Mouse (Mus musculus): ENCODE data around the gene Capg. TPM values are rescaled to one million over a fixed set of nuclear protein-coding genes. Genes with fewer than 3 reads are reported as not detected.

Gene Capg
- polyA plus RNA-seq, 1 experiment from 2014 or later: 24.7 TPM

- H3K27me3 ChIP-seq (replicated peaks): no peaks in the 10 kb centered on the region
- peaks cover 33% of the 10 kb centered on the region for H3K36me3 ChIP-seq
- H3K4me2 ChIP-seq: no peak overlapping the region
- H3K4me1 ChIP-seq (replicated peaks): peaks cover 6% of the 10 kb centered on the region
- H3K9ac ChIP-seq: no peak overlapping the region
- H3K27ac ChIP-seq (ENCODE audit: poor library complexity, severe bottlenecking): no peak overlapping the region
- H3K9me3 ChIP-seq (replicated peaks): no peaks in the 10 kb centered on the region
- no peak for ATAC-seq (ENCODE audit: insufficient number of reproducible peaks, low FRiP score)
- WGBS: 90% methylated on average over 10 of the region's 10 CpGs
- H3K4me3 ChIP-seq: no peak overlapping the region
These were observed 26.6 kb downstream of the Capg start for GRCm38 (mm10) chr6:72570644-72571397.

- no peaks in the 10 kb centered on the region for H3K9me3 ChIP-seq (replicated peaks)
- H3K36me3 ChIP-seq: peaks cover 38% of the 10 kb centered on the region
- 34% methylated on average over 3 of the region's 3 CpGs for WGBS
- no peak overlapping the region for H3K4me3 ChIP-seq
- H3K27ac ChIP-seq (ENCODE audit: poor library complexity, severe bottlenecking): no peak overlapping the region
- no peaks in the 10 kb centered on the region for H3K4me1 ChIP-seq (replicated peaks)
- no peak overlapping the region for H3K9ac ChIP-seq
- ATAC-seq (ENCODE audit: insufficient number of reproducible peaks, low FRiP score): no peak
- no peak overlapping the region for H3K4me2 ChIP-seq
- no peaks in the 10 kb centered on the region for H3K27me3 ChIP-seq (replicated peaks)
These were observed 27.6 kb downstream of the Capg start for GRCm38 (mm10) chr6:72571826-72572225.

- Histone ChIP-seq H3K9ac (no peak overlapping the region), H3K36me3 (peaks cover 51% of the 10 kb centered on the region), H3K27me3 (replicated peaks) (no peaks in the 10 kb centered on the region), H3K4me2 (no peak overlapping the region), H3K9me3 (replicated peaks) (no peaks in the 10 kb centered on the region), H3K27ac (ENCODE audit: poor library complexity, severe bottlenecking) (no peak overlapping the region), H3K4me1 (replicated peaks) (no peaks in the 10 kb centered on the region), H3K4me3 (no peak overlapping the region)
- no peak for ATAC-seq (ENCODE audit: insufficient number of reproducible peaks, low FRiP score)
- 88% methylated on average over 3 of the region's 3 CpGs for WGBS
These were observed 31.9 kb downstream of the Capg start for GRCm38 (mm10) chr6:72576041-72576440.

- H3K27me3 ChIP-seq (replicated peaks): no peaks in the 10 kb centered on the region
- H3K4me1 ChIP-seq (replicated peaks): no peaks in the 10 kb centered on the region
- H3K27ac ChIP-seq (ENCODE audit: poor library complexity, severe bottlenecking): no peak overlapping the region
- no peak overlapping the region for H3K4me2 ChIP-seq
- peaks cover 40% of the 10 kb centered on the region for H3K36me3 ChIP-seq
- WGBS: 74% methylated on average over 11 of the region's 11 CpGs
- H3K9ac ChIP-seq: no peak overlapping the region
- H3K9me3 ChIP-seq (replicated peaks): no peaks in the 10 kb centered on the region
- H3K4me3 ChIP-seq: no peak overlapping the region
- no peak for ATAC-seq (ENCODE audit: insufficient number of reproducible peaks, low FRiP score)
These were observed 37.6 kb downstream of the Capg start for GRCm38 (mm10) chr6:72581625-72582382.

- Histone ChIP-seq H3K9me3 (replicated peaks) (no peaks in the 10 kb centered on the region), H3K27ac (ENCODE audit: poor library complexity, severe bottlenecking) (no peak overlapping the region), H3K4me2 (no peak overlapping the region), H3K4me3 (no peak overlapping the region), H3K27me3 (replicated peaks) (no peaks in the 10 kb centered on the region), H3K9ac (no peak overlapping the region), H3K4me1 (replicated peaks) (no peaks in the 10 kb centered on the region), H3K36me3 (peaks cover 41% of the 10 kb centered on the region)
- 81% methylated on average over 4 of the region's 4 CpGs for WGBS
- no peak for ATAC-seq (ENCODE audit: insufficient number of reproducible peaks, low FRiP score)
These were observed 39.1 kb downstream of the Capg start for GRCm38 (mm10) chr6:72583211-72583839.

GRCm38 (mm10) chr6:72584154-72584553 lies 40.0 kb downstream of the Capg start:
- H3K36me3 ChIP-seq: peaks cover 34% of the 10 kb centered on the region
- no peaks in the 10 kb centered on the region for H3K9me3 ChIP-seq (replicated peaks)
- WGBS: 74% methylated on average over 11 of the region's 11 CpGs
- H3K4me3 ChIP-seq: no peak overlapping the region
- no peaks in the 10 kb centered on the region for H3K4me1 ChIP-seq (replicated peaks)
- H3K9ac ChIP-seq: no peak overlapping the region
- H3K27me3 ChIP-seq (replicated peaks): no peaks in the 10 kb centered on the region
- ATAC-seq (ENCODE audit: insufficient number of reproducible peaks, low FRiP score): no peak
- H3K4me2 ChIP-seq: no peak overlapping the region
- no peak overlapping the region for H3K27ac ChIP-seq (ENCODE audit: poor library complexity, severe bottlenecking)

- H3K9me3 ChIP-seq (replicated peaks): no peaks in the 10 kb centered on the region
- H3K4me3 ChIP-seq: no peak overlapping the region
- H3K27ac ChIP-seq (ENCODE audit: poor library complexity, severe bottlenecking): no peak overlapping the region
- peaks cover 24% of the 10 kb centered on the region for H3K36me3 ChIP-seq
- H3K4me2 ChIP-seq: no peak overlapping the region
- ATAC-seq (ENCODE audit: insufficient number of reproducible peaks, low FRiP score): no peak
- H3K27me3 ChIP-seq (replicated peaks): no peaks in the 10 kb centered on the region
- WGBS: 77% methylated on average over 3 of the region's 3 CpGs
- H3K9ac ChIP-seq: no peak overlapping the region
- no peaks in the 10 kb centered on the region for H3K4me1 ChIP-seq (replicated peaks)
These were observed 42.5 kb downstream of the Capg start for GRCm38 (mm10) chr6:72586701-72587100.

- Histone ChIP-seq H3K36me3 (peaks cover 24% of the 10 kb centered on the region), H3K9me3 (replicated peaks) (no peaks in the 10 kb centered on the region), H3K27ac (ENCODE audit: poor library complexity, severe bottlenecking) (no peak overlapping the region), H3K4me1 (replicated peaks) (no peaks in the 10 kb centered on the region), H3K27me3 (replicated peaks) (no peaks in the 10 kb centered on the region), H3K9ac (no peak overlapping the region), H3K4me3 (no peak overlapping the region), H3K4me2 (no peak overlapping the region)
- no peak for ATAC-seq (ENCODE audit: insufficient number of reproducible peaks, low FRiP score)
These were observed 44.1 kb downstream of the Capg start for GRCm38 (mm10) chr6:72588307-72588706.

- peaks cover 17% of the 10 kb centered on the region for H3K36me3 ChIP-seq
- no peak overlapping the region for H3K27ac ChIP-seq (ENCODE audit: poor library complexity, severe bottlenecking)
- H3K9me3 ChIP-seq (replicated peaks): no peaks in the 10 kb centered on the region
- no peaks in the 10 kb centered on the region for H3K27me3 ChIP-seq (replicated peaks)
- no peak overlapping the region for H3K9ac ChIP-seq
- H3K4me2 ChIP-seq: no peak overlapping the region
- no peak for ATAC-seq (ENCODE audit: insufficient number of reproducible peaks, low FRiP score)
- no peak overlapping the region for H3K4me3 ChIP-seq
- no peaks in the 10 kb centered on the region for H3K4me1 ChIP-seq (replicated peaks)
These were observed 45.9 kb downstream of the Capg start for GRCm38 (mm10) chr6:72590111-72590510.

GRCm38 (mm10) chr6:72593011-72593803 lies 49.0 kb downstream of the Capg start:
- ATAC-seq (ENCODE audit: insufficient number of reproducible peaks, low FRiP score): no peak
- no peak overlapping the region for H3K4me2 ChIP-seq
- no peak overlapping the region for H3K4me3 ChIP-seq
- H3K36me3 ChIP-seq: no peaks in the 10 kb centered on the region
- no peak overlapping the region for H3K9ac ChIP-seq
- no peaks in the 10 kb centered on the region for H3K9me3 ChIP-seq (replicated peaks)
- peaks cover 10% of the 10 kb centered on the region for H3K4me1 ChIP-seq (replicated peaks)
- H3K27ac ChIP-seq (ENCODE audit: poor library complexity, severe bottlenecking): no peak overlapping the region
- 75% methylated on average over 6 of the region's 6 CpGs for WGBS
- H3K27me3 ChIP-seq (replicated peaks): no peaks in the 10 kb centered on the region

- no peaks in the 10 kb centered on the region for H3K9me3 ChIP-seq (replicated peaks)
- 42% methylated on average over 5 of the region's 5 CpGs for WGBS
- no peak overlapping the region for H3K9ac ChIP-seq
- H3K4me2 ChIP-seq: no peak overlapping the region
- no peaks in the 10 kb centered on the region for H3K36me3 ChIP-seq
- H3K4me3 ChIP-seq: no peak overlapping the region
- no peak for ATAC-seq (ENCODE audit: insufficient number of reproducible peaks, low FRiP score)
- no peaks in the 10 kb centered on the region for H3K27me3 ChIP-seq (replicated peaks)
- H3K27ac ChIP-seq (ENCODE audit: poor library complexity, severe bottlenecking): no peak overlapping the region
- peaks cover 14% of the 10 kb centered on the region for H3K4me1 ChIP-seq (replicated peaks)
These were observed 49.7 kb downstream of the Capg start for GRCm38 (mm10) chr6:72593914-72594313.

All from heart, embryonic 12.5 days (tissue).